Mouse (Mus musculus) megakaryocyte progenitor cell, adult 5-6 weeks (primary cell): ENCODE measurements around the gene Acox2. TPM values are rescaled to one million over a fixed set of nuclear protein-coding genes. Genes with fewer than 3 reads are reported as not detected.

ENCODE experiments used
- ATAC-seq: replicated peaks from 2 replicates; pipeline ENCODE4 v1.8.0; 2016; ENCODE audit warnings: mild to moderate bottlenecking, moderate TSS enrichment, inconsistent platforms; ENCODE audit not compliant: poor library complexity
- total RNA-seq, 2 experiments: library from RNA; stranded (forward) in 1 of 2; stranded (reverse) in 1 of 2; fragments of 157-497, 149-512 nt in 1 of 2; fragments of 200-1000 nt in 1 of 2; gene quantifications; 2 replicates each; pipeline versions ENCODE4 v1.2.3 to v1.2.4; 2015 to 2017

The Acox2 gene
- total RNA-seq, 2 experiments from 2014 or later = not detected

DNA sequence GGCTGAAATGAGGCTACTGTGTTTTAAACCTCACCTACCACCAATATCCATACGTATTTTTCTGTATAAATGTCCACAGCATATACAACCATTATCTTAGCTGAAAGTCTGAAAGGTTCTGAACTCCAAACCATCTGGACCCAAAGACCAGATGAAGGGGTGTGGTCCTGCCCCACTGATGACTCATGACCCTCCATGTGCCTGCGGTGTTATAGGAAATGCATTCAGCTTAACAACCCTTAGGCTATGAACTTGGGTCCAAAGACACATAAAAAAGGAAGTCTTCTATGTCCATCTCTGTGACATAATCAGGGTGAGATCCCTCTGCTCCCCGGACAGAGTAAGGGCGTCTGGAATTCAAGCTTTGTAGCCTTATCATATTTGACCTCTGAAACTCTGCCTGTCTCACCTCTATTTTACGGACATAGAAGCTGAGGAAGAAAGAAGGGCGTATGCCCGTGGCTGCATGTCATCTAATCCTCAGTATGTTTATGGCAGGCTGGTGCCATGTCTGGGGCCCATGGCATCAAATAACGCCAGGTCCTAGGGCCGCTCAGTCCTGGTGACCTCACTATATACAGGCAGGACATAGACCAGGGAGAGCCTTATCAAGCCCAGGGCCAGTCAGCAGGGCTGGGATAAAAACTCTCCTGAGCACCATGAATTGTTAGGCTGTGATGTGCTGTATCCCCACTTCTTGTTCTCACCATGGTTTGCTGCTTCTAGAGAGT, 8.8 kb downstream of the Acox2 start:
- ATAC-seq = no peak

DNA sequence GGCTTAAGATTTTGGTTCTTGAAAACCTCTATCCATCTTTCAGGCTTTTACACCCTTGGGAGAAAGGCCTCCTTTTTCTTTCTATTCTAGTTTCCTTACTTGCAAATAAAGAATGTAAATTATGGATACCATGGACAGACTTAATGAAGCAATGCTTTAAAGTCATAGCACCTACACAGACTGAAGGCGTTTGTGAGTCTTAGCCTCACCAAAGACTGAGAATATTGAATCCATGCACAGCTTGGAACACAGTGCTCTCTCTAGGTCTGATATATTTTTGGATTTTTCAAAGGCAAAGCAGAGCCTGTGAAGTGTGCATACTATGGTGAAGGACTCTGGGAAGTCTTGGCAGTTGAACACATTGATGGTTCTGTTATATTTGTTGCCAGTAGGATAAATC, 9.9 kb downstream of the Acox2 start:
- no peak for ATAC-seq

DNA sequence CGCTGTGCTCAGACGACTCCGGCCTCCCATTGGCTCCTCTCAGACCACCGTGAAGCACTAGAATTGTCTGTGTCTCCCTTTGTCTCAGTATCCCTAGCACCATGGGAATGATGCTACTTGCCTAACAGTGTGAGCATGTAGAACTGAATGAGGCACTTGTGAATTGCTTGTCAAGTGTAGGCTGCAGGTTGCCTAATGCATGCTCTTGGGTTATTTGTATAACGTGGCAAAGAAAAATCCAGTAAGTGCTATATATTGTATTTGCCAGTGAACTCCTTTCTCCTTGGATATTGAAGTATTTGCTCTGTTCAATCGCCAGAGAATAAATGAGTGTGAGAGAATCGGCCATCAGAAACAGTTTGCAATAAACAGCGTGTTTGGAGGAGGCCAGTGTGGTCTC, 12.3 kb downstream of the Acox2 start:
- no peak for ATAC-seq

DNA sequence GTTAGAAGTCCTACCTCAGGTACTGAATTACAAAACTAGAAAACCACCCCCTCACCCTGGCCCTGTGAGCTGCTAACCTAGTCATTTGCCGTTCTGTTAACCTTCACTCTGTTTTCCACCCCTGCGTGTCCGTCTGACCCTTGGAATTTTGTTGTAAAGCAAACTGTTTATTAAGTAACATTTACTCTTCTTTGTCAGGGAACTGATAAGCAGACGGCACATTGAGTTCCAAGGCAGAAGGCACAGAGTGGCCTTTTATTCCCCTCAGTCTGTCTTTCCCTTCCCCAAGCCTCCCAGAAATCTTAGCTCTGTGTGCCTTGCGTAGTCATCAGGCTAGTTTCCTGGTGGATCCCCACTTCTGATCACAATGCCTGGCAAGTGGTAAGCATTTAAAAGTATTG, 14.9 kb downstream of the Acox2 start:
- ATAC-seq = no peak

DNA sequence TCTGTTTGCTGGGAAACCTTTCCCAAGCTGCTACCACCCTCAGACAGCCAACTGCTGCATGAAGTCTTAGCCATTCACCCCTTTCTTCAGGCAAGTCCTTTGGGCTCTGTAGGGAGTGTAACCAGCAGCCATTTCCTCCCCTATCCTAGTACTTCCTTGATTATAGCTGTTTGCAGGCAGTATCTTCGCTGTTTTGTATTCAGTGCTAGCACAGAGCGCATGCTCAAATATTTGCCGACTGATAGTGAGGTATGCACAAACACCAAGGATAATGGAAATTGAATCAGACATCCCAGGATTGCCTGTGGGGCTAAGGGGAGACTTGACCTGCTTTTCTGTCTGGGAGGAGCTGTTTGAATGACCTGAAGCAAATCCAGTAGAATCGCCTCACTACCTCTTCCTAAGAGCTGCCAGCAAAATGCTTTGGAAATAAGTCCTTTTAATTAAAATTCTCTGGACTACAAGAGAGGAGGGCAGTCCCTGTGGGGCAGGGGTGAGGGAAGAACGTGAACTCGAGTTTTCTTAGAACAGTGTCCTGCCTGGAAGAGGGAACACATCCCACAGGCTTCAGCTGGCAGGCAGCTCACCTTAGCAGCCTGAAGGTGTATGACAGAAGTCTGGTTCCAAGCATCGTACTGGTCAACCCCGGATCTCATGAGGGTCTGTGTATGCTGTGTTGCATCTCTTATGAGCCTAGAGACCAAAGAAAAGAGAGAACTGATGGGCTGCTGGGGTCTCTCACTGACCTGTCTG, 15.8 kb downstream of the Acox2 start:
- ATAC-seq = no peak

DNA sequence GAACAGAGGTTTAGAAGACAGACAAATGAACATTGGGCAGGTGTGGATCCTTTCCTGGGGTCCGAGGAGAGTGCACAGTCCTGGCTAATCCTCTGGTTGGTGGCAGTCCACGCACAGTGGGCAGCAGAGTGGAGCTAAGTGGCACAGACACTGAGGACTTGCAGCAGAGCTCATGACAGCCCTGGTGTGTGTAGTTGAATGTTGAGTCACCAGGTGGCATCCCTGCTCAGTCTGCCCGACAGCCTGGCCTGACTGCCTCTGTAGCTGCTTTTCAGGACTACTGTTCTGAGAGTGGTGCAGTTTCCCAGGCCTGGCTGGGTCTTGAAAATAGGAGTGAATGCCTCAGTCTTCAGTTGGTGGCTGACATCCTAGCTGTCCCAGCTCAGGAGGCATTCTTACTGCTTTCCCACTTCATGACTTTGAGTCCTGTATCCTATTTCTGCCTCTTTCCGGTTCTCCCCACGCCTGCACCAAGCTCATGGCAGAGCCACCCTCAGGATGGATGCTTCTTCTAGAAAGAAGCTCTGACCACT, 16.7 kb downstream of the Acox2 start:
- ATAC-seq = peak; percentile 69

DNA sequence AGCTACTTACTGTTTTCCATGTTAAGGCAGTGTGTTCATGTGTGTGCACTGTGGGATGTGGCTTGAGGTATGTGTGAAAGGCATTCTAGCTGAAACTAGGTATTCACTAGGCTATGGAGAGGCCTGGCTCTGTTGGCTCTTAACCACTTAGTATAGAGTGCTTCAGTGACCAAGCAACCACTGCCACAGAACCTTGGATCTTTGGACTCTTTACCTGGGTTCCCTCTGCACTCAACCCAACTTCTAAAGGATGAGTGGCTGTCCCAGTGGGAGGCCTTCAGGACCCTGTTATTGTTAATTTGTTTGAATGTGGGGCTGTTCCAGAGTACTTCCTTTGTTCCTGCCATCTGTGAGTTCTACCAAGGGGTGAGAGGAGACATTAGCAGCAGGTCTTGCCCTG, 17.3 kb downstream of the Acox2 start:
- ATAC-seq = no peak

DNA sequence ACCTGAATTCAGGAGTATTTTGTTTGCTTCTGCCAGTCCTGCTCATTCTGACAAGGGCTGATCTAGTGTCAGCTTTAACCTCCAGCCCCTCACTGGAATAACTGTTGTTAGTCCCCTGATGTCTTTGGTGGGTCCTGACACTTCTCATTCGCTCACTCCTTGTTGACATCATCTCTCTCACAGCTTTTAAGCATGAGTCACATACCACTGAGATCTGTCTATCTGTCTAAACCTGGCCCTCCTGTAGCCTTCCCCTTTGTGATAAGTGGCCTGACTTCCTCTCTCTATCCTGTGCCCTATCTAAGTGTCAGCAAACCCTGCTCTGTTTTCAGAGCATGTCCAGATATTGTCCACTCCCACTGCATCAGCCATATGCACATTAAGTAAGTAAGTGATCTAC, 25.9 kb downstream of the Acox2 start:
- peak; percentile 55 for ATAC-seq

DNA sequence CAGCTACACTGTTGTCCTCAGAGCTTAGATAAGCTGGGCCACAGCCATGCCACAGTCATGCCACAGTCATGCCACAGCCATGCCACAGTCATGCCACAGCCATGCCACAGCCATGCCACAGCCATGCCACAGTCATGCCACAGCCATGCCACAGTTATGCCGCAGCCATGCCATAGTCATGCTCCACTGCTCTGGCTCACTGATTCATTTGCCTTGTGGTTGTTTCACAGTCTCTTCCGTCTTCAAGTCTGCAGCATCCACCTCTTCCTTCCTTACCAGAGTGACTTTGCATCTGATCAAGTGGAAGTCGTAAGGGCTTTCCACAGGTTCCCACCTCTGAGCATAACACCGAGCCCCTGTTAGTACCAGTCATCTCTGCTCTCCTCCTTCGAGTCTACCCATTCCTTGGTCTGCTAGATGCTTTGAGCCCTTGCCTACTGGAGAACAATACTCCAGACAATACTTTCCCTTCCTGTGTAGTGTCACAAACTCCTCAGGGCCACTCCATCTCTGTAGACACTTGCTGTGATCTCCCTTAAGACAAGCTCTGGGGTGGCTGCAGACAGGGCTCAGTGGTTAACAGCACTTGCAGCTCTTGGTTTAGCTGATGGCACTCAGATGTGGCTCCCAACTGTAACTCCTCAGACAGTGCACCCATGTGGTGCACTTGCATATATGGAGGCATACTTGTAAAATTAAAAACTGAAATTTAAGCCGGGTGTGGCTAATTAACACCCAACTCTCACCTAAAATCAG, 26.8 kb downstream of the Acox2 start:
- peak; percentile 55 for ATAC-seq

DNA sequence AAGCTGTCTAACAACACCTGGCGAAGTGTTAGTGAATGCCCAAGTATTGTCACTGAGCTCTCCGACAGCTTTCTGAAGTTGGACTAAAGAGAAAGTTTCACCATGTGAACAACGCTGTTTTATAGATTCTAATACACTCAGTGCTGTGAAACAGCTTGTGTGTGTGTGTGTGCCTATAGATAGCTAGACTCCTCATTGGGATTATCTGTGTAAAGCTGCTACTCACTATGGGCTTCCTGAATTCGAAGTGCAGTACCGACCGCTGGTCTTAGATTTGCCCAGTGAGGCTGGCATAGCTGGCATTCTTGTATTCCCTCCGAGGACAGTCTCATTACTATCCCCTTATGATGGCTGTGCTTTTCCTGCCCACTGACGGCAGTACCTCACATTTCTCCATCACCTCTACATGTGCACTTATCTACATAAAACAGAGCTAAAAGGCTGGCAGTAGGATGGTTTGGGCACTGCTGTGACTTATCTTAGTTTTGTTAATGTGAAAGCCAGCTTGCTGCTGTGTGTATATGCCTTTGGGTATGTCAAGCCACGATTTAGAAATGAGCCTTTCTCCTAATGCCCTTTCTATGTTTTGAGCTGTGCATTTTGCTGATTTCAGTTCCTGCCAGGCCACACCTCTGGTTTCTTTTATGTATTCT, 29.7 kb downstream of the Acox2 start:
- peak; percentile 59 for ATAC-seq

DNA sequence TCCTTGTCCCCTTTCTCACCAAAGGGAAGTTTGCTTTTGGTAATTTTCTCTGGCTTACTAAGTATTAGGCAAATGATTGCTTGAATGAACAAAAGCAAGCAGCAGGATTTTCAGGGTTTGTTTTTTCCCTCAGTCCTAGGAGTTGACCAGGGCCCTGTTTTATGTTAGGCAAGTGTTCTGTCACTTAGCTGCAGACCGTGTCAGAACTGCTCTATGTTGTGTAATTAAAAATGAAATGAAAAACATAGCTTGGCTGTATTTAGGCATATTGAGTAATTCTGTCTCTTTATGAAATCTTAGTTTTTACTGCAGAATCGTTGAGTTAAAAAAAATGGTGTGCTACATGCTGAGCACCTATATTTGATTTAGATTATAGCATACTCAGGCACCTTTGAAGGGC, 34.3 kb downstream of the Acox2 start:
- no peak for ATAC-seq

DNA sequence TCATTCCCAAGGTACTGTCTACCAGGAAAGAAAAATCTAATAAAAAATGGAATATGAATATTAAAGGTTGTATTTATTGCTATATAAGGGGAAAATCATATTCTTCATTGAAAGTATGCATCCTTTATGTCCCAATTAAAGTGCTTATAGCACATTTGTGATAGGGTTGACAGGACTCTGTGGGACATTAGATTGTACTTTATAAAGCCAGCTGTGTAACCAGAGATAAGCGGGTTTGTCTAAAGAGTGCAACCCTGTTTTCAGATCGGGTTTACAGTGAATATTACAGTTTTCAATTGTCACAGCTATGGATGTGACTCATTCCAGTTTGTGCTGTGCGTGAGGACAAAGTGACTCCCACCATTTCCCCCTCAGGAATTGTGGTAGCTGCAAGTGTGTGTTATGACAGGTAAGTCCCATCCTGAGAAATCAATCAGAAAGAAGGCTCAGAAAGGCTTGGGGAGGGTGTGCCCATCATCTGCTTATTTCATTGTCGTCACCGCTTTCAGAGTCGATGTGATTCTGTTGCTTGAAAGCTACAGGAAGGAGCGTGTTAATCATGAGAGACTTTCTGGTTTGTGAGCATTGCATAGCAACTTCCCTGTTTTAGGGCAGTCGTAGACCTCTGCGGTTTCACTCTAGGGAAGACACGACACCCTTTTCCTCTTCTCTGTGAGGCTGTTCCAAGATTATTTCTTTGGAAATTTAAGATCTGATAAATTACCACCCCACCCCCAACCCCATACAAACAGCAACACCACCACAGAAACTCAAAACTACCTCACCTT, 35.5 kb downstream of the Acox2 start:
- ATAC-seq = peak; percentile 83

DNA sequence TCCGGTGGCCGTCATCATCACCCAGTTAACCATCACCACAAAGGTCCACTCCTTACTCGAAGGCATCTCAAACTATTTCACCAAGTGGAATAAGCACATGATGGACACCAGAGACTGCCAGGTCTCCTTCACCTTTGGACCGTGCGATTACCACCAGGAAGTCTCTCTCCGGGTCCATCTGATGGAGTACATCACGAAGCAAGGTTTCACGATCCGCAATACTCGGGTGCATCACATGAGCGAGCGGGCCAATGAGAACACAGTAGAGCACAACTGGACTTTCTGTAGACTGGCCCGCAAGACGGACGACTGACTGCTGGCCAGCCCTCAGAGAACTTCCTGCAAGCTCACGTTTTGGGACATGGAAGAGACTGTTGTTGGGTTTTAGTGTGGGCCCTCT, 36.6 kb downstream of the Acox2 start:
- ATAC-seq = no peak

DNA sequence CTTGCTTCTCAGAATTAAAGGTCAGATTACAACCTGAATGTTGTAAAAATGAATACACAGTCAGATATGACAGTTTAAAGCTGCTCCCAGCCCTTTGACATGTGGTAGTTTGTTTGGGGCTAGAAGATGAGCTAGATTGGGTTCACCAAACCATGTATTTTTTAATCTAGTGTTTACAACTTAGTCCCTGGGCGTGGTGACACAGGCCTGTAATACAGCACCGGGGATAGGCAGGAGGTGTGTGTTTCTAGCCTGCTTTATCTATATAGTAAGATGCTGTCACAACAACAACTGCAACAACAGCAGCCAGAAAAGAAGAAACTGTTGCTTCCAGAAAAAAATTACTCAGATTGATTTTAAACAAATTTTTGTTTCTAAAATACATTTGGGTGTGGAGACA, 38.2 kb downstream of the Acox2 start:
- no peak for ATAC-seq

DNA sequence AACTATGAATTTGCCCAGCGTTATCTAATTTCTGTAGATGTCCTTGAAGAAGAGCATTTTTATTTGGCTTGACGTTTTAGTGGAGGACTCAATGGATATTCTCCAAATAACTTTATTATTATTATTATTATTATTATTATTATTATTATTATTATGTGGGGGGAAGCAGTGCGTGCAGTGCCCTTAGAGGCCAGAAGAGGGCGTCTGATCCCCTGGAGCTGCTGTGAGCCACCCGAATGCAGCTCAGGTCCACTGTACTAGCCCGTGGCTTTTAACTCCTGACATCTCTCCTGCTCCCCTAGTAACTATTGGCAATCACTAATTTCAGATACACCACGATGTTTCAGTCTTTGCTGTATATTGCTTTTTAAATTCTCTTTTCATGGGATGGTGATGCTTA, 38.8 kb downstream of the Acox2 start:
- peak; percentile 56 for ATAC-seq

DNA sequence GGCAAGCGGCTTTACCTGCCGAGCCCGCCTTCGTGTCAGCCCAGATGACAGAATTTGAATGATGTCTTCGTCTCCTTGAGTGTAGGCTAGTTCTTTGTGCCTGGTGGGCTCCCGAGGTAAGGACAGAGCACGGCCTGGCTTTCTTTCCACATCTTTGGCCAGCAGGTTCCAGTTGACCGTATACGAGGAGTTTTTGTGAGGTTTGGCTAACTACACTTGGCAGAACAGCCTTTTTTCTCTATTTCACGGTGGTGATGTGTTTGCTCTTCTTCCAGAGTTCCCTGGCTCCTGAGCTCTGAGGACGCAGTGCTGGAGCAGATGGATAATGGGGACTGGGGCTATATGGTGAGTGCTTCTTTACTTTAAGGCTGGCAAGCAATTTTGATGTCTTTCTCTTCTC, 39.3 kb downstream of the Acox2 start:
- ATAC-seq = no peak

DNA sequence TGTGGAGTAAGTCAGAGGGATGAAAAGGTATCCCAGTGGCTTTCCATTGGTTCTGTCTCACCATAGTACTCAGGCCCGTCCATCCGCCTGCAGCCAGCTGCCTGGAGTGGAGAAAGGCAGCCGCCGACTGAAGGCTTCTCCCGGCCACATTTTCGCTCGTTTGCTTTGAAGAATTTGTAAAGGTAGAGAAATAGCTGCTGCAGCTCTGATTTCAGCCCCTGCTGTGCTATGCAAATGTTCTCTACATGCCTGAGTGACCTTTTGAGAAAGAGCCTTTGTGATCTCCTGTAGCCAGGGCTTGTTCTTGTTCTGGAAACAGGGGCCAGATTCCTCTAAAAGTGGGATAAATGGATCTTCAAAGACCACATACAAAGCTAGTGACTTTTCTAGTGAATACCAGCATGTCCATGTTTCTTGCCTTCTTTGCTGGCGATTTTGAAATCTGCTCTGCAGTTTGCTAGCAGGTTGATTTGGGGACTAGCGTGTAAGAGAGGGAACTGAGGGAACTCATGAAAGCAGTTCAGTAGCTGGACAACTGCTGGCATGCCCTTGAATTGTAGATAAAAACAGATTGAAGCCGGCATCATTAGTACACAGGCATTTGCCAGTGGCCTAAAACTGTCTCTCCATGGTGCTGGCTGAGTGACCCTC, 40.3 kb downstream of the Acox2 start:
- no peak for ATAC-seq

DNA sequence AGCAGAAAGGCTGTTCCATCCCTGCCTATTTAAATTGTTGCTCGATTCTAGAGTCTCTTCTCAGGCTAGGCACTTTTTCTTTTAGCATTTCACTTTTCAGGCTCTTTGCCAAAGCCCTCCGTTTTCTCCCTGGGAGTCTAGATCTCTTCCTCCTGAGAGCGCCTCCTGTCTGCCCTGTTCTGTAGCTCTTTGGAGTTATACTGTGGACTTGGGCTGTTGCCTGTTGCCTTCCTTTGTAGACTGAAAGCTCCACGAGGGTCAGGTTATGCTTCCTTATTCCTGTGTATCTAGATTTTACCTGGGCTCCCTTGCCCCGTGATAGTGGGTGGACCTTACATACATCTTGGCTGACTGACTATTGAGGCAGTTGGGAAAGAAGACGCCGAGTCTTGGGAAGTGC, 40.9 kb downstream of the Acox2 start:
- ATAC-seq = no peak

DNA sequence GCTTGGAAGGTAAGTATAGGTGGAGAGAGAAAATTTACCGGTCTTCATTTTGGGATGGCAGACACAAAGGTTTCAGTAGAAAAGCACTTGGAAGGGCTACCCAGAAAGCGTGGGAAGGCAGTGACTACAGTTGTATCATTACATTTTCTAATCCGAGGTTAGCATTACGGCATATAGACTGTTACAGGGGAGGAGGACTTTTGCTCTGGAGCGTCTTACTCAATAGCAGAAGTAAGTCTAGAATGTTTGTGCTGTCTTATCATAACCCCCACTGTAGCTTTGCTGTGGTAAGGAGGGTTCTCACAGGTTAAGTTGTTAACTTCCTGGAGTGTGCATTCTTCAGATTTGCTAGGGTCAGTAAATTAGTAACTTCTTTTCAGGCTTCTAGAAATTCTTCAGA, 43.1 kb downstream of the Acox2 start:
- ATAC-seq = peak; percentile 33; the same call in 1 of the 2 replicates
